Mouse (Mus musculus): ENCODE data around the gene Cib1. TPM values are rescaled to one million over a fixed set of nuclear protein-coding genes. Genes with fewer than 3 reads are reported as not detected.

The Cib1 gene
- polyA plus RNA-seq, 1 experiment from 2014 or later: 69.4 TPM

DNA sequence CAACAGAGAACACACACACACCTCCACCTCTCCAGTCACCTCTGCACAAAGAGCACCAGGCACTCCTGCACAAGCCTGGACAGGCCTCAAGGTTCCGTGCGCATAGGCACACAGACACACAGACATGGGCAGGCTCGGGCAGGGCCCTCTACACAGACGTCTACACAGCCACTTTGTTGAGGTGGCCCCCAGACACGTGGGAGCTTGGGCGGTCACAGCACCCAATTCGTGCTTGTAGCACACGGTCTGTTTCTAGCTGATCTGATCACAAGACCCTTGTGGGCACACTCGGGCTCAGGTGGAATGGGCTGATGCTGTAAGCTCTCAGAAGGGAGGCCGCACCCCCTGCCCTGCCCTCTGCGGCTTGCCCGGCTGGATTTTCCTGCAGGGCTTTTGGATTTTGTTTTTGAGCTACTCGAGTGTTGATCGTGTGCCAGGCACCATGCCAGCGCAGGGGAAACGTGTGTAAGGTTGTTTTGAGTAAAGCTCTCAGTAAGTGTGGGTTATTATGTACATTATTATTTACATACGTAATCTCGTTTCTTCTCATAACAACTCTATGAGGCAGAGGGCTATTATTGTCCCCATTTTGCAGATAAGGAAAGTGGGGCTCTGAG is 24.5 kb downstream of the Cib1 start:
- ATAC-seq (ENCODE audit: insufficient number of reproducible peaks, low FRiP score, low TSS enrichment, low read depth): peak; percentile 75
- H3K9ac ChIP-seq: no peak overlapping the region
- peaks cover 53% of the 10 kb centered on the region for H3K4me1 ChIP-seq
- peaks cover 5% of the 10 kb centered on the region; the same call in 1 of the 2 replicates for H3K36me3 ChIP-seq
- no peak overlapping the region; the same call in 1 of the 2 replicates for H3K4me2 ChIP-seq
- peak overlapping the region; percentile 84 for H3K27ac ChIP-seq
- no peaks in the 10 kb centered on the region for H3K9me3 ChIP-seq
- H3K27me3 ChIP-seq: no peaks in the 10 kb centered on the region
- H3K4me3 ChIP-seq: no peak overlapping the region
- WGBS: 65% methylated on average over 18 of the region's 18 CpGs

- peaks cover 61% of the 10 kb centered on the region for H3K4me1 ChIP-seq
- peak overlapping the region; percentile 84 for H3K27ac ChIP-seq
- H3K4me2 ChIP-seq: 0 out of 2 replicates have a peak overlapping the region, but pooled peaks have one; percentile 12
- H3K9me3 ChIP-seq: no peaks in the 10 kb centered on the region
- H3K4me3 ChIP-seq: no peak overlapping the region
- peak; percentile 47 for ATAC-seq (ENCODE audit: insufficient number of reproducible peaks, low FRiP score, low TSS enrichment, low read depth)
- no peaks in the 10 kb centered on the region; the same call in 1 of the 2 replicates for H3K36me3 ChIP-seq
- H3K9ac ChIP-seq: no peak overlapping the region
- no peaks in the 10 kb centered on the region for H3K27me3 ChIP-seq
- 53% methylated on average over 3 of the region's 3 CpGs for WGBS
These were observed 25.3 kb downstream of the Cib1 start for GRCm38 (mm10) chr7:80207314-80207731.

DNA sequence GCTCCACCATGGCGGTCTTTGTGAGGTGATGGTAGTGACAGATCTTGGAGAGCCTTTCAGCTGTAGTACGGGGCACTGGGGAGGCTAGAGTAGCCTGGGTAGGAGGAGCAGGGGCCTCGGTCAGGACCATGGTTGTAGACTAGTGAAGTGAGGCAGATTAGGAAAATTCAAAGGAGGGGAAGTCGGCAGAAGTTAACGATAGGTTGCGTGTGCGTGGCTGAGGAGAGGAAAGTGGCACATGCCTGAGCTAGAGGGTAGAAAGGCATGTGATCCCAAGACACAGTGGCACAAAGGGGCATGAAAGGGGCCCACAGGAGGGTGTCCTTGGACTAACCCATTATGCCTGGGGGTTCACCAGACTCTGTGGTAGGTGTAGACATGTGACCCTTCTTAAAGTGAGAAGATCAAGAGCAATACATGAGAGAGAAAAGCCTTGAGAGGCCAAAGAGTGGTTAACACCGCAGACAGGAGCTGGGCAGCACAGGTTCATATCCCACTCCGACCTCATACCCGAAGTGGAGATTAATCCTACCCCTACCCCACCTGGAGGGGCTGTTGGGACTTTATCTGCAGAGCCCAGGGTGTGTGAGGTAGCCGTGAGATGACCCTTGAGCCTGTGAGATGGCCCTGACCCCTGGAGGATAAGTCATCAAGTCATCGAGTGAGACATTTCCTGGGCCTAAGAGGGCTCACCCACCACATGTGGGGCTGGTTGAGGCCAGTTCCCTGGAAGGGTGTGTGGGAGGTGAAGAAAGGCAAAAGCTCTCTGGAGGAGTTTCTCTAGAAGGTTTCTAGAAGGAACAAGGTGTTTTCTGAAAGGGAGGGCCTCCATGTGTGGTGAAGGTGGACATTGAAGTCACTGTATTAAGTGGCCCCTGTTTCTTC is 26.7 kb downstream of the Cib1 start:
- no peak overlapping the region for H3K4me3 ChIP-seq
- no peaks in the 10 kb centered on the region; the same call in 1 of the 2 replicates for H3K36me3 ChIP-seq
- H3K27ac ChIP-seq: 0 out of 2 replicates have a peak overlapping the region, but pooled peaks have one; percentile 22
- H3K27me3 ChIP-seq: no peaks in the 10 kb centered on the region
- H3K4me2 ChIP-seq: no peak overlapping the region
- H3K9ac ChIP-seq: no peak overlapping the region
- ATAC-seq (ENCODE audit: insufficient number of reproducible peaks, low FRiP score, low TSS enrichment, low read depth): no peak
- no peaks in the 10 kb centered on the region for H3K9me3 ChIP-seq
- H3K4me1 ChIP-seq: peaks cover 75% of the 10 kb centered on the region
- 75% methylated on average over 12 of the region's 12 CpGs for WGBS

DNA sequence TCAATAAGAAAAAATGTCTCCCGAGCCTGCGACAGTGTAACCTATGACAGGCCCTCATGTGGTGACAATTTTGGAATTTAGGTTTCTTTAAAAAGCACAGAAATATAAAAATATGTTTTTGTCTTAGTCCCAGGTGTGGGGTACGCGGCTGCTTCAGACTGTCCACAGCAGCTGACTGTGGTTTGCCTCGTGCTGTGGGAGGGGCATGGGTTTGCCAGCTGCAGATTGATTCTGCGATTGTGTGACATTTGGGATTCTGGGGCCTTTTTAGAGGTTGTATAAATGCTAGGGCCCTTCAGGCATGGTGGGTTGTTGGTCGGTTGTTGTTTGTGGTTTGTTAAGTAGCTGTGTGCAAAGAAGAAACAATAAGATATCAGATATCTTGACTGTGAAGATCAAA is 27.7 kb downstream of the Cib1 start:
- Histone ChIP-seq H3K4me3 (no peak overlapping the region), H3K27me3 (no peaks in the 10 kb centered on the region), H3K9ac (no peak overlapping the region), H3K27ac (no peak overlapping the region), H3K9me3 (no peaks in the 10 kb centered on the region), H3K4me1 (peaks cover 84% of the 10 kb centered on the region), H3K36me3 (no peaks in the 10 kb centered on the region; the same call in 1 of the 2 replicates), H3K4me2 (no peak overlapping the region)
- 73% methylated on average over 7 of the region's 7 CpGs for WGBS
- no peak for ATAC-seq (ENCODE audit: insufficient number of reproducible peaks, low FRiP score, low TSS enrichment, low read depth)

DNA sequence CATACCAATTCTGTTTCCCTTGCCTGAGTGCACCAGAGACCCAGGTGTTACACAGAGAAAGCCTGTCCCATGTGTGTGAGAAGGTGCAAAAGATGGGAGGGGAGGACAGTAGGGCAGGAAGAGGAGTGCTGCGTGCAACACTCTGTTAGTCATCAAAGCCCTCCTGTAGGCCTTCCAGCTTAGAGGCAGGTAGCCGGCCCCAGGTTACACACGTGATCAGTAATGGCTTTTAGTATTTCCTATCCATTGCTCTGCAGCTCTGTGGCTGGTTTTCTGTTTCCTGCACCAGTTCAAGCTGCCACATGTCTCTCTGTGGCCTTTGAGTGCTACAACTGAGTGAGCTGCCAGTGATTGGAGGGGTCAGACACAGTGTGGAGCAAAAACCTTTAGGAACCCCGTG is 28.3 kb downstream of the Cib1 start:
- no peak for ATAC-seq (ENCODE audit: insufficient number of reproducible peaks, low FRiP score, low TSS enrichment, low read depth)
- Histone ChIP-seq H3K4me3 (no peak overlapping the region), H3K27ac (no peak overlapping the region), H3K9me3 (no peaks in the 10 kb centered on the region), H3K27me3 (no peaks in the 10 kb centered on the region), H3K9ac (no peak overlapping the region), H3K4me2 (no peak overlapping the region), H3K36me3 (no peaks in the 10 kb centered on the region; the same call in 1 of the 2 replicates), H3K4me1 (peaks cover 85% of the 10 kb centered on the region)
- 71% methylated on average over 4 of the region's 4 CpGs for WGBS

- no peaks in the 10 kb centered on the region for H3K9me3 ChIP-seq
- no peak for ATAC-seq (ENCODE audit: insufficient number of reproducible peaks, low FRiP score, low TSS enrichment, low read depth)
- H3K27me3 ChIP-seq: no peaks in the 10 kb centered on the region
- H3K9ac ChIP-seq: no peak overlapping the region
- H3K36me3 ChIP-seq: no peaks in the 10 kb centered on the region; the same call in 1 of the 2 replicates
- H3K4me1 ChIP-seq: peaks cover 86% of the 10 kb centered on the region
- no peak overlapping the region for H3K4me2 ChIP-seq
- H3K27ac ChIP-seq: no peak overlapping the region
- 69% methylated on average over 12 of the region's 12 CpGs for WGBS
- H3K4me3 ChIP-seq: no peak overlapping the region
These were observed 28.9 kb downstream of the Cib1 start for GRCm38 (mm10) chr7:80203638-80204096.

DNA sequence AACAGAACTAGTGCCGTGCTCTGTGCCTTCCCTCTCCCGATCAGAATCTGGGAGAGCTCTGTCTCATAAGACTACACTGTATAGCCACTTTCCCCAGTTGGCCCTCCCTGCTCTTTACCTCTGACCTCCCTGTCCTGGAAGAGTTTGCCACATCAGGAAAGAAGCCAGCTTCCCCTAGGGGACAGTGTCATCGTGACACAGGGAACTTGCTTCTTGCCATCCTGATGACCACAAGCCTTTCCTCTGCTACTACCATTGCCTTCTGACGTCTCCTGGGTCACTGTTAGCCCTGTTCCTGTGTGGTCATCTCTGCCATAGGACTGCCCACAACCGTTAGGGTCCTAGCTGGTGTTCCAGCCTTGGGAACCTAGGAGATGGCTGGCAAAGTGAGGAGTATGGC is 29.7 kb downstream of the Cib1 start:
- Histone ChIP-seq H3K27ac (no peak overlapping the region), H3K4me3 (no peak overlapping the region), H3K36me3 (no peaks in the 10 kb centered on the region), H3K9me3 (no peaks in the 10 kb centered on the region), H3K4me2 (no peak overlapping the region), H3K9ac (no peak overlapping the region), H3K4me1 (peaks cover 79% of the 10 kb centered on the region), H3K27me3 (no peaks in the 10 kb centered on the region)
- WGBS: 85% methylated on average over 5 of the region's 5 CpGs
- ATAC-seq (ENCODE audit: insufficient number of reproducible peaks, low FRiP score, low TSS enrichment, low read depth): no peak

- Histone ChIP-seq H3K4me1 (peaks cover 76% of the 10 kb centered on the region), H3K9ac (no peak overlapping the region), H3K4me3 (no peak overlapping the region), H3K27ac (0 out of 2 replicates have a peak overlapping the region, but pooled peaks have one; percentile 43), H3K9me3 (no peaks in the 10 kb centered on the region), H3K27me3 (no peaks in the 10 kb centered on the region), H3K4me2 (no peak overlapping the region), H3K36me3 (no peaks in the 10 kb centered on the region)
- WGBS: 77% methylated on average over 15 of the region's 15 CpGs
- ATAC-seq (ENCODE audit: insufficient number of reproducible peaks, low FRiP score, low TSS enrichment, low read depth): no peak
These were observed 30.6 kb downstream of the Cib1 start for GRCm38 (mm10) chr7:80201888-80202540.

- Histone ChIP-seq H3K4me1 (peaks cover 66% of the 10 kb centered on the region), H3K4me3 (no peak overlapping the region), H3K27ac (0 out of 2 replicates have a peak overlapping the region, but pooled peaks have one; percentile 24), H3K9me3 (no peaks in the 10 kb centered on the region), H3K4me2 (no peak overlapping the region), H3K36me3 (no peaks in the 10 kb centered on the region), H3K9ac (no peak overlapping the region), H3K27me3 (no peaks in the 10 kb centered on the region)
- no peak for ATAC-seq (ENCODE audit: insufficient number of reproducible peaks, low FRiP score, low TSS enrichment, low read depth)
- 47% methylated on average over 5 of the region's 5 CpGs for WGBS
These were observed 31.6 kb downstream of the Cib1 start for GRCm38 (mm10) chr7:80200963-80201539.

- Histone ChIP-seq H3K27me3 (no peaks in the 10 kb centered on the region), H3K9me3 (no peaks in the 10 kb centered on the region), H3K27ac (no peak overlapping the region), H3K9ac (no peak overlapping the region), H3K4me2 (peak overlapping the region; percentile 82; the same call in 1 of the 2 replicates), H3K4me1 (peaks cover 61% of the 10 kb centered on the region), H3K4me3 (no peak overlapping the region), H3K36me3 (no peaks in the 10 kb centered on the region)
- WGBS: 64% methylated on average over 6 of the region's 6 CpGs
- ATAC-seq (ENCODE audit: insufficient number of reproducible peaks, low FRiP score, low TSS enrichment, low read depth): no peak
These were observed 32.0 kb downstream of the Cib1 start for GRCm38 (mm10) chr7:80200588-80200945.

- Histone ChIP-seq H3K27ac (no peak overlapping the region), H3K4me2 (peak overlapping the region; percentile 82), H3K27me3 (no peaks in the 10 kb centered on the region), H3K9me3 (no peaks in the 10 kb centered on the region), H3K36me3 (no peaks in the 10 kb centered on the region), H3K4me3 (peak overlapping the region; percentile 81), H3K9ac (peak overlapping the region; percentile 82; the same call in 1 of the 2 replicates), H3K4me1 (peaks cover 59% of the 10 kb centered on the region)
- WGBS: 66% methylated on average over 11 of the region's 11 CpGs
- ATAC-seq (ENCODE audit: insufficient number of reproducible peaks, low FRiP score, low TSS enrichment, low read depth): no peak
These were observed 32.6 kb downstream of the Cib1 start for GRCm38 (mm10) chr7:80199851-80200587.
